ENCODE assay signal across 9 mouse cellular contexts in genomic region chr8:111061688-111062071, GRCm38 (mm10). TPM values are rescaled to one million over a fixed set of nuclear protein-coding genes. Genes with fewer than 3 reads are reported as not detected.
DNase-seq lines count a peak whose midpoint lies in the region; ATAC-seq and TF ChIP-seq lines count a peak whose summit lies in the region.
"Had no signal": no experiment of that assay in that cellular context is flagged by ENCODE, and none has a peak within 500 bp of the region (broad histone marks: within the 10 kb centered on the region; RNA-seq: fewer than 3 reads in every experiment).

No protein-coding gene starts in this region.

- no peak for ATAC-seq in limb, embryonic 14.5 days (ENCODE audit: low FRiP score, low read depth)
- ATAC-seq in stomach, embryonic 14.5 days (ENCODE audit: insufficient number of reproducible peaks, insufficient read depth, low FRiP score, low read depth), result no peak

- intact Hi-C loops in heart, postnatal 14 days (cut with DNase I), result no loop called here

- peak overlapping the region; percentile 84 for H3K4me3 ChIP-seq in ES-Bruce4 (ENCODE audit: low read depth, low read length)
- H3K4me3 ChIP-seq in forebrain, embryonic 10.5 days, result peak overlapping the region; percentile 57
- peak overlapping the region; percentile 61 for H3K4me3 ChIP-seq in limb, embryonic 14.5 days (replicated peaks; ENCODE audit: low read length)
- H3K4me3 ChIP-seq in stomach, embryonic 14.5 days (ENCODE audit: low read depth, low read length), result peak overlapping the region; percentile 68

- no peak for TF ChIP-seq EP300 in ES-Bruce4 (IDR thresholded peaks at IDR 0.05; ENCODE audit: insufficient read depth, low read depth, low read length)

- no peak overlapping the region for H3K27ac ChIP-seq in ES-Bruce4 (ENCODE audit: insufficient read depth, low read length)
- H3K27ac ChIP-seq in forebrain, embryonic 10.5 days, result peak overlapping the region; percentile 86
- no peak overlapping the region for H3K27ac ChIP-seq in limb, embryonic 14.5 days (replicated peaks; ENCODE audit: low read depth, low read length)
- no peak overlapping the region for H3K27ac ChIP-seq in stomach, embryonic 14.5 days (ENCODE audit: low read length)

- peaks cover 4% of the 10 kb centered on the region for H3K4me1 ChIP-seq in ES-Bruce4 (ENCODE audit: control insufficient read depth, insufficient read depth, low read length)
- peaks cover 48% of the 10 kb centered on the region for H3K4me1 ChIP-seq in forebrain, embryonic 10.5 days
- H3K4me1 ChIP-seq in limb, embryonic 14.5 days (ENCODE audit: control insufficient read depth, insufficient read depth, low read length), result peaks cover 16% of the 10 kb centered on the region
- H3K4me1 ChIP-seq in stomach, embryonic 14.5 days (ENCODE audit: control insufficient read depth, insufficient read depth, low read length), result peaks cover 13% of the 10 kb centered on the region; the same call in 1 of the 2 replicates

- TF ChIP-seq CTCF in ES-Bruce4 (IDR thresholded peaks at IDR 0.05; ENCODE audit: low read depth, low read length), result no peak

- no peaks in the 10 kb centered on the region for H3K9me3 ChIP-seq in ES-Bruce4 (replicated peaks; ENCODE audit: control insufficient read depth, insufficient read depth, low read length, poor library complexity, severe bottlenecking)
- no peaks in the 10 kb centered on the region for H3K9me3 ChIP-seq in forebrain, embryonic 10.5 days
- no peaks in the 10 kb centered on the region for H3K9me3 ChIP-seq in limb, embryonic 14.5 days (ENCODE audit: control insufficient read depth, low read length)
- no peaks in the 10 kb centered on the region for H3K9me3 ChIP-seq in stomach, embryonic 14.5 days (ENCODE audit: control insufficient read depth, low read depth, low read length)

- DNase-seq in heart, adult 18-20 months, result peak; percentile 13 to 21
- DNase-seq in heart, postnatal 14 days, result no peak
- no peak for DNase-seq in forebrain, embryonic 10.5 days (ENCODE audit: extremely low spot score, low spot score)
- DNase-seq in limb, embryonic 14.5 days (ENCODE audit: low spot score), result no peak
- no peak for DNase-seq in frontal cortex, postnatal 25 days (ENCODE audit: low spot score in 2 of 2)
- DNase-seq in gastrocnemius, postnatal 4 days (ENCODE audit: low spot score in 2 of 2), result no peak

- no peaks in the 10 kb centered on the region for H3K27me3 ChIP-seq in ES-Bruce4 (ENCODE audit: control insufficient read depth, insufficient read depth, low read length, poor library complexity, severe bottlenecking)
- peaks cover 9% of the 10 kb centered on the region; the same call in 1 of the 2 replicates for H3K27me3 ChIP-seq in forebrain, embryonic 10.5 days (ENCODE audit: poor library complexity, severe bottlenecking)
- H3K27me3 ChIP-seq in limb, embryonic 14.5 days (ENCODE audit: control insufficient read depth, insufficient read depth, low read length), result no peaks in the 10 kb centered on the region
- no peaks in the 10 kb centered on the region for H3K27me3 ChIP-seq in stomach, embryonic 14.5 days (ENCODE audit: control insufficient read depth, insufficient read depth, low read length)

- TF ChIP-seq POLR2A in ES-Bruce4 (IDR thresholded peaks at IDR 0.05; ENCODE audit: insufficient read depth, low read length), result no peak
- no peak for TF ChIP-seq POLR2A in limb, embryonic 14.5 days (IDR thresholded peaks at IDR 0.05; ENCODE audit: borderline replicate concordance, extremely low read depth, insufficient read depth, insufficient read length)

- H3K9ac ChIP-seq in ES-Bruce4 (ENCODE audit: low read depth, poor library complexity, severe bottlenecking), result peak overlapping the region; percentile 59
- H3K9ac ChIP-seq in limb, embryonic 14.5 days (ENCODE audit: low read depth, low read length, severe bottlenecking), result peak overlapping the region; percentile 57
- H3K9ac ChIP-seq in stomach, embryonic 14.5 days (replicated peaks; ENCODE audit: low read depth, low read length), result peak overlapping the region; percentile 40; the same call in 1 of the 2 replicates

- peak overlapping the region; percentile 60 for H3K4me2 ChIP-seq in limb, embryonic 14.5 days (replicated peaks; ENCODE audit: low read depth, low read length, severe bottlenecking)
- peak overlapping the region; percentile 85 for H3K4me2 ChIP-seq in stomach, embryonic 14.5 days (replicated peaks; ENCODE audit: low read depth, low read length)

- WGBS in forebrain, embryonic 10.5 days, result 0% methylated on average over 14 of the region's 14 CpGs
- under 1% methylated on average over 14 of the region's 14 CpGs for WGBS in limb, embryonic 14.5 days
- 1% methylated on average over 14 of the region's 14 CpGs for WGBS in stomach, embryonic 14.5 days

- H3K36me3 ChIP-seq in ES-Bruce4 (ENCODE audit: control insufficient read depth, insufficient read depth, low read length, poor library complexity, severe bottlenecking), result peaks cover 9% of the 10 kb centered on the region
- H3K36me3 ChIP-seq in forebrain, embryonic 10.5 days (replicated peaks), result peaks cover 26% of the 10 kb centered on the region
- H3K36me3 ChIP-seq in limb, embryonic 14.5 days (ENCODE audit: control insufficient read depth, insufficient read depth, low read length), result peaks cover 7% of the 10 kb centered on the region; the same call in 1 of the 2 replicates
- peaks cover 3% of the 10 kb centered on the region; the same call in 1 of the 2 replicates for H3K36me3 ChIP-seq in stomach, embryonic 14.5 days (ENCODE audit: control insufficient read depth, insufficient read depth, low read length)

RNA-seq across cellular contexts. Expression of gene Exosc6, which starts 5.5 kb away (rescaled TPM):
- total RNA-seq in heart, adult 18-20 months (2021), result not detected
- not detected for total RNA-seq in heart, postnatal 14 days (2021)
- not detected in 2 replicates for polyA plus RNA-seq in ES-Bruce4 (2011; ENCODE audit: insufficient read depth, insufficient read length, low read depth, missing spikeins)
- polyA plus RNA-seq in forebrain, embryonic 10.5 days (2016; fragmentation: Nextera tagmentation; extraction: Ambion mirVana), result 7.6 and 14.8 TPM in 2 replicates
- 6.2 and 8.8 TPM in 2 replicates for polyA plus RNA-seq in limb, embryonic 14.5 days (2012; rRNA removed)
- 18.3 and 22.6 TPM in 2 replicates for polyA plus RNA-seq in limb, embryonic 14.5 days (2014; fragmentation: Nextera tagmentation; extraction: Ambion mirVana)
- 13.2 and 13.8 TPM in 2 replicates for polyA plus RNA-seq in stomach, embryonic 14.5 days (2014; fragmentation: Nextera tagmentation; extraction: Ambion mirVana)
- total RNA-seq in gastrocnemius, postnatal 4 days (2021), result not detected
- total RNA-seq: left cerebral cortex, adult 18-20 months had no signal

RNA-seq across cellular contexts. Expression of gene Aars, which starts 28.7 kb away (rescaled TPM):
- 10 to 100 TPM; 31.9 to 33.7 TPM for total RNA-seq in heart, adult 18-20 months (2021)
- total RNA-seq in heart, postnatal 14 days (2021), result 10 to 100 TPM; 31.8 to 32.9 TPM
- 146 and 153 TPM in 2 replicates for polyA plus RNA-seq in ES-Bruce4 (2011; ENCODE audit: insufficient read depth, insufficient read length, low read depth, missing spikeins)
- polyA plus RNA-seq in forebrain, embryonic 10.5 days (2016; fragmentation: Nextera tagmentation; extraction: Ambion mirVana), result 87.6 and 91.2 TPM in 2 replicates
- polyA plus RNA-seq in limb, embryonic 14.5 days (2012; rRNA removed), result 41.7 and 46.9 TPM in 2 replicates
- 50.5 and 52.1 TPM in 2 replicates for polyA plus RNA-seq in limb, embryonic 14.5 days (2014; fragmentation: Nextera tagmentation; extraction: Ambion mirVana)
- polyA plus RNA-seq in stomach, embryonic 14.5 days (2014; fragmentation: Nextera tagmentation; extraction: Ambion mirVana), result 43.2 and 52.0 TPM in 2 replicates
- total RNA-seq in gastrocnemius, postnatal 4 days (2021), result 10 to 100 TPM; 47.1 to 52.3 TPM

RNA-seq across cellular contexts. Expression of gene Ddx19b, which starts 30.1 kb away (rescaled TPM):
- total RNA-seq in heart, adult 18-20 months (2021), result 10 to 100 TPM; 11.3 to 12.6 TPM
- 10 to 100 TPM; 10.6 to 11.7 TPM for total RNA-seq in heart, postnatal 14 days (2021)
- polyA plus RNA-seq in ES-Bruce4 (2011; ENCODE audit: insufficient read depth, insufficient read length, low read depth, missing spikeins), result 23.5 and 24.8 TPM in 2 replicates
- 11.8 and 12.4 TPM in 2 replicates for polyA plus RNA-seq in forebrain, embryonic 10.5 days (2016; fragmentation: Nextera tagmentation; extraction: Ambion mirVana)
- 5.8 and 5.9 TPM in 2 replicates for polyA plus RNA-seq in limb, embryonic 14.5 days (2012; rRNA removed)
- polyA plus RNA-seq in limb, embryonic 14.5 days (2014; fragmentation: Nextera tagmentation; extraction: Ambion mirVana), result 4.0 and 5.5 TPM in 2 replicates
- 6.2 and 7.7 TPM in 2 replicates for polyA plus RNA-seq in stomach, embryonic 14.5 days (2014; fragmentation: Nextera tagmentation; extraction: Ambion mirVana)
- 10 to 100 TPM; 10.2 to 10.7 TPM for total RNA-seq in gastrocnemius, postnatal 4 days (2021)

RNA-seq across cellular contexts. Expression of gene Clec18a, which starts 30.5 kb away (rescaled TPM):
- 1 to 10 TPM in 1 of 2 experiments, under 1 TPM in 1; 0.72 to 1.2 TPM for total RNA-seq in heart, adult 18-20 months (2021)
- total RNA-seq in heart, postnatal 14 days (2021), result under 1 TPM; 0.41 to 0.76 TPM
- not detected in 2 replicates for polyA plus RNA-seq in ES-Bruce4 (2011; ENCODE audit: insufficient read depth, insufficient read length, low read depth, missing spikeins)
- 1.6 and 2.9 TPM in 2 replicates for polyA plus RNA-seq in forebrain, embryonic 10.5 days (2016; fragmentation: Nextera tagmentation; extraction: Ambion mirVana)
- 0.04 and 0.06 TPM in 2 replicates for polyA plus RNA-seq in limb, embryonic 14.5 days (2012; rRNA removed)
- not detected in 2 replicates for polyA plus RNA-seq in limb, embryonic 14.5 days (2014; fragmentation: Nextera tagmentation; extraction: Ambion mirVana)
- not detected in 2 replicates for polyA plus RNA-seq in stomach, embryonic 14.5 days (2014; fragmentation: Nextera tagmentation; extraction: Ambion mirVana)
- total RNA-seq in gastrocnemius, postnatal 4 days (2021), result 1 to 10 TPM; 1.4 to 2.4 TPM

RNA-seq across cellular contexts. Expression of gene Pdpr, which starts 32.8 kb away (rescaled TPM):
- 100 to 1,000 TPM; 113 to 125 TPM for total RNA-seq in heart, adult 18-20 months (2021)
- 10 to 100 TPM; 86.2 to 88.0 TPM for total RNA-seq in heart, postnatal 14 days (2021)
- 19.0 and 22.4 TPM in 2 replicates for polyA plus RNA-seq in ES-Bruce4 (2011; ENCODE audit: insufficient read depth, insufficient read length, low read depth, missing spikeins)
- polyA plus RNA-seq in forebrain, embryonic 10.5 days (2016; fragmentation: Nextera tagmentation; extraction: Ambion mirVana), result 11.9 and 12.3 TPM in 2 replicates
- 10.3 and 11.0 TPM in 2 replicates for polyA plus RNA-seq in limb, embryonic 14.5 days (2012; rRNA removed)
- 7.8 TPM in 2 replicates for polyA plus RNA-seq in limb, embryonic 14.5 days (2014; fragmentation: Nextera tagmentation; extraction: Ambion mirVana)
- polyA plus RNA-seq in stomach, embryonic 14.5 days (2014; fragmentation: Nextera tagmentation; extraction: Ambion mirVana), result 7.5 and 8.6 TPM in 2 replicates
- total RNA-seq in gastrocnemius, postnatal 4 days (2021), result 10 to 100 TPM; 43.0 to 49.6 TPM

Comparison
In these comparisons a context has a peak if more than half of its experiments do, and no peak if none do; other contexts are left out.
1. DNase-seq: peak in heart, adult 18-20 months (2 of 2); none in heart, postnatal 14 days (0 of 2), forebrain, embryonic 10.5 days (single experiment), limb, embryonic 14.5 days (single experiment), frontal cortex, postnatal 25 days (0 of 2) and gastrocnemius, postnatal 4 days (0 of 2).
2. Peak in every context shown above with its lines, with median percentiles within 50 percentile points of each other: H3K4me3 ChIP-seq and H3K9ac ChIP-seq.